Mouse (Mus musculus) liver, embryonic 13.5 days (tissue): ENCODE results near the gene Mrps18b. TPM values are rescaled to one million over a fixed set of nuclear protein-coding genes. Genes with fewer than 3 reads are reported as not detected.
A peak's percentile ranks its signal among the peaks of the same experiment; 100 is the strongest.
"Not testable (repeated sequence)": the region's sequence is repeated elsewhere in the genome, so short reads cannot be mapped to it uniquely, and the experiment has no call there.

ENCODE experiments used
- ATAC-seq: fragments of 200-750 bp; cut with Nextera tagmentation; 2 replicates; pipeline ENCODE4 v1.8.0; 2017; ENCODE audit warnings: low read depth, mild to moderate bottlenecking, moderate number of reproducible peaks, moderate library complexity
- DNase-seq: peaks from one replicate; pipeline ENCODE4 v3.0.0; 2022
- H3K27ac ChIP-seq: fragments of 300-500 bp; sonication (generic); 2 replicates; pipeline ENCODE4 v1.5.1; 2015; ENCODE audit warnings: moderate library complexity, mild to moderate bottlenecking, inconsistent platforms
- H3K27me3 ChIP-seq: fragments of 300-500 bp; sonication (generic); 2 replicates; pipeline ENCODE4 v1.6.1; 2015; ENCODE audit warnings: mild to moderate bottlenecking, inconsistent platforms
- H3K36me3 ChIP-seq: fragments of 300-500 bp; sonication (generic); 2 replicates; pipeline ENCODE4 v1.6.1; 2015; ENCODE audit warnings: mild to moderate bottlenecking, inconsistent platforms
- H3K4me1 ChIP-seq: fragments of 300-500 bp; sonication (generic); replicated peaks from 2 replicates; pipeline ENCODE4 v1.6.1; 2015; ENCODE audit warnings: inconsistent platforms
- H3K4me2 ChIP-seq: fragments of 300-500 bp; sonication (generic); 2 replicates; pipeline ENCODE4 v1.6.1; 2015; ENCODE audit warnings: inconsistent platforms, mild to moderate bottlenecking, moderate library complexity
- H3K4me3 ChIP-seq: fragments of 300-500 bp; sonication (generic); replicated peaks from 2 replicates; pipeline ENCODE4 v1.5.1; 2015; ENCODE audit warnings: mild to moderate bottlenecking, inconsistent platforms
- H3K9ac ChIP-seq: fragments of 300-500 bp; sonication (generic); 2 replicates; pipeline ENCODE4 v1.6.1; 2015; ENCODE audit warnings: mild to moderate bottlenecking, inconsistent platforms
- H3K9me3 ChIP-seq: fragments of 300-500 bp; sonication (generic); replicated peaks from 2 replicates; pipeline ENCODE4 v1.6.1; 2016; ENCODE audit warnings: inconsistent platforms
- WGBS: fragments of 180-500 bp; shearing (Covaris S2); methylation state at CpG from one replicate; pipeline ENCODE4 v1.1.7; 2015; ENCODE audit not compliant: insufficient replicate concordance; 5-methylcytosine and 5-hydroxymethylcytosine counted together
- polyA plus RNA-seq: library from polyadenylated mRNA; unstranded; fragments of >200 nt; fragmentation: Nextera tagmentation; extraction: Ambion mirVana; gene quantifications from 2 replicates; pipeline ENCODE4 v1.2.1, GENCODE M21; 2015

Mrps18b gene
- polyA plus RNA-seq = 105 and 106 TPM in 2 replicates

DNA sequence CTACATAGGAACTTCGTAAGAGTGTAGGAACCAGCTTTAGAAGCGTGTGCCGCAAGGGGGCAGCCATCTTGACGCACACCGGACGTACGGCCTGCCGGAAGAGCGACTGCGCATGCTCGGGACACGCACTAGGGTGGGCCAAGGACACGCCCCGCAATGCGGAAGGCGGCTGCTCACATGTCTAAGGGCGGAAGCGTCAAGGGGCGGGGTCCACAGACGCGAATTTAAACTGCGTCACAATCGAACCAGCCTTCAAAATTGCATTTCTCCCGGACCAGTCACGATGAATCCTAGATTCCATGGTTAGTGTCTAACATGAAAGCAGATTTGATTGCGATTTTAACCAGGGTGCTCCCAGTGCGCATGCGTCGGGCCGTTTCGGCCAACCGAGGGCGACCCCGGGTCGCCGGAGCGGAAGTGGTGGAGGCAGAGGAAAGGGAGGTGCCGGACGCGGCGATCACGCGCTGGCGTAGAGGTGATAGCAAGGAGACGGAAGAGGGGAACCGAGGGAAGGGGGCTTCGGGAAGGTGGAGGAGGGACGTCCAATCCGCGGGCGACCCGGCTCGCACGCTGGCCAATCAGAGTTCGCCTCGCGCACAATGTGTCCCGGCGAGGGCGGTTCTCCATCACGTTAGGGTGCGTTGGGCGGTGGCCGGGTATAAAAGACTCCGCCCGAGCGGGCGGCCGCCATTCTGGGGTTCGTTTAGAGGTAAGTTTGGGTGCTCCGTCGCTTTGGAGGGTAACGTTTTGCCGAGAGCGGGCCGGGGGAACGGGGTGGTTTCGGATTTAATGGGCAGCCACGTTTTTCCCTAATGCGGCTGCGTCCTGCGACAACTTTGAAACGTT is at the start of gene Mrps18b, which contains the start of gene Ppp1r10:
Mrps18b (minus strand) TSS at position 93 of the 846 bp plus-strand sequence.
Ppp1r10 (plus strand) TSS at position 138 of the 846 bp plus-strand sequence.
- Histone ChIP-seq H3K4me2 (peak within 1 kb of the TSS; percentile 81), H3K27me3 (no peaks in the 10 kb centered on the region), H3K9me3 (no peaks in the 10 kb centered on the region), H3K27ac (peak within 1 kb of the TSS; percentile 97), H3K4me1 (peaks cover 61% of the 10 kb centered on the region), H3K4me3 (peak within 1 kb of the TSS; percentile 92), H3K36me3 (peaks cover 57% of the 10 kb centered on the region), H3K9ac (peak within 1 kb of the TSS; percentile 98)
- under 1% methylated on average over 83 of the region's 83 CpGs for WGBS
- ATAC-seq = peak; percentile 88
- DNase-seq = peak; percentile 98

DNA sequence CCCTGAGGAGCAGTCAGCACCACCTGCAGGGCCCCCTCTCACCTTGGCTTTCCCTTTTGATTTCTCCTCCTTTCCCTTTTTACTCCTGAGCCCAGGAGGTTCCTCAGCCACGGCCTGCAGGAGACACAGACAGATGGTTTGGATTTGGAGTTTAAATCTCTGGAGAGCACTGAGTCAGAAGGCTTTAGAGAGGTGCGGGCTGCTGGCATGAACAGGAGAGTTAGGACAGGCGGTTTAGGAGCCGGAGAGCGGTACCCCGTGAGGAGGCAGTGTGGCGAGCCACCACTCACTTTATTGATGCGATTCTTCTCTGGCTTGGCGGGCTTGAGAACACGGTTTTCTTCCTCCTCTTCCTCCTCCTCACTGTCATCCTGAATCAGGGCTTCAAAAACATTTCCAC is 47.1 kb upstream of the Mrps18b start:
- H3K27me3 ChIP-seq = no peaks in the 10 kb centered on the region
- peaks cover 31% of the 10 kb centered on the region for H3K4me1 ChIP-seq
- 85% methylated on average over 10 of the region's 10 CpGs for WGBS
- no peak overlapping the region for H3K27ac ChIP-seq
- DNase-seq (no peak), ATAC-seq (no peak)
- H3K9ac ChIP-seq = no peak overlapping the region
- peaks cover 98% of the 10 kb centered on the region for H3K36me3 ChIP-seq
- no peak overlapping the region for H3K4me2 ChIP-seq
- H3K9me3 ChIP-seq = no peaks in the 10 kb centered on the region
- H3K4me3 ChIP-seq = no peak overlapping the region

DNA sequence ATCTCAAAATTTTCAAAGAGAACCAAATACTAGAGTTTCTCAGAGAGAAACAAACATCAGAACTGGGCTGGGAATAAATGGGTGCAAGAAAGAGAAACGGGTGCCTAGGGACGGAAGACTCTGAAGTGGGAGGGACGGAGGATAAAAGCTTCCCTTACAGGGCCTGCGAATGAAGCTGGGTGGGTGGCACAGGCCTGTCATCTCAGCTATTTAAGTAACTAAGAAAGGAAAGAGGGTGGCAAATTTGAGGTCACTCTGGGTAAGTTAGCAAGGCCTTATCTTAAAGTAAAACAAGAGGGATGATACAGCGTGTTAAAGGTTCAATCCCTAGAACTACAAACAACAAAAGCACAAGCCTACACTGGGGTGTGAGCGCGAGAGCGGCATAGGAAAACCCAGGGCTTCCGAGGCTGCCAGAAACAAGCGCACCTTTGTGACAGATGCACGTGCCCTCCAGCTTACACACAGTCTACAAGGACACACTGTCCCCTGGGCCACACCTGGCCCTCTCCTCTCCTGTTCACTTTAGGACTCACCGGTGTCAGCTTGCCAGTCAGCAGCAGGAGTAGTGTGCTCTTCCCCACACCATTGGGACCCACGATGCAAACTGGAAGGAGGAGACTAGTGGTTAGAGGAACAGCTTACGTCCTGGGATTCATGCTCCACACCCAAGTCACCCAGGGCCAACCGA is 42.5 kb upstream of the Mrps18b start:
- no peak overlapping the region for H3K27ac ChIP-seq
- no peaks in the 10 kb centered on the region for H3K9me3 ChIP-seq
- no peak overlapping the region for H3K4me3 ChIP-seq
- no peaks in the 10 kb centered on the region for H3K27me3 ChIP-seq
- no peak for ATAC-seq
- no peak for DNase-seq
- H3K4me2 ChIP-seq = no peak overlapping the region
- H3K4me1 ChIP-seq = peaks cover 3% of the 10 kb centered on the region; the same call in 1 of the 2 replicates
- 90% methylated on average over 15 of the region's 15 CpGs for WGBS
- no peak overlapping the region for H3K9ac ChIP-seq
- peaks cover 86% of the 10 kb centered on the region for H3K36me3 ChIP-seq

DNA sequence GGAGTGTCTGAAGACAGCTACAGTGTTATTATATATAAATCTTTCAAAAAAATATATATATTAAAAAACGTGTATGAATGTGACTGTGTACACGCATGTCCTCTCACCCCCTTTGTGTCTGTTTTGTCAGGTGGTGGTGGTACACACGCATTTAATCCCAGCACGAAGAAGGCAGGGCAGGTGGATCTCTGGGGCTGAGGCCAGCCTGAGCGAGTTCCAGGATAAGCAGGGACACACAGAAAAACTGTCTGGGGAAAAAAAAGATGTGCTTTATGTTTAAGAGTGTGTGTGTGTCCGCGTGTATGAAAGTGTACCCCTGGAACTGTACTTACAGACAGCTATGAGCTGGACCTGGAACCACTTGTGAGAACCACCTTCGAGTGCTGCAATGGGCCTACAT is 38.5 kb upstream of the Mrps18b start:
- Histone ChIP-seq H3K4me3 (no peak overlapping the region), H3K27me3 (no peaks in the 10 kb centered on the region), H3K4me2 (no peak overlapping the region), H3K36me3 (peaks cover 46% of the 10 kb centered on the region), H3K4me1 (no peaks in the 10 kb centered on the region), H3K9me3 (no peaks in the 10 kb centered on the region), H3K27ac (no peak overlapping the region), H3K9ac (no peak overlapping the region)
- ATAC-seq (no peak), DNase-seq (no peak)
- WGBS = 68% methylated on average over 8 of the region's 8 CpGs

DNA sequence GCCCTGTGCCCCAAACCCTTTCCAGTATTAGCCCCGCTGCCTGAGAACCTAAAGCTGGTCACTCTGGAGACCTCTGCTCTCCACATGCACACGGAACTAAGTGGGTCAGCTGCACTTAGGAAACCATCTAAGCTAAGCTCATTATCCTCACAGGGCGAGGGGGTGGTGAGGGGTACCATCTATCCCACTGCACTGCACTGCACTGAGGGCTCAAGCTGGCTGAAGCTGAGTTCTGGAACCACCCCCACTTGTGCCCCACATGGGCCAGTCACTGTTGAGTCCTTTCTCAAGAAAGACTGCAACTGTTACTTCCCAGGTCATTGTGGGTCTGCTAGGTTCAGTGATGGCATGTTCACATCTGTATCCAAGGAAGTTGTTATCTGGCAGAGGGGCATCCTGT is 36.4 kb upstream of the Mrps18b start:
- not testable (repeated sequence) for ATAC-seq
- H3K36me3 ChIP-seq = peaks cover 25% of the 10 kb centered on the region
- WGBS = 60% methylated on average over 2 of the region's 3 CpGs

DNA sequence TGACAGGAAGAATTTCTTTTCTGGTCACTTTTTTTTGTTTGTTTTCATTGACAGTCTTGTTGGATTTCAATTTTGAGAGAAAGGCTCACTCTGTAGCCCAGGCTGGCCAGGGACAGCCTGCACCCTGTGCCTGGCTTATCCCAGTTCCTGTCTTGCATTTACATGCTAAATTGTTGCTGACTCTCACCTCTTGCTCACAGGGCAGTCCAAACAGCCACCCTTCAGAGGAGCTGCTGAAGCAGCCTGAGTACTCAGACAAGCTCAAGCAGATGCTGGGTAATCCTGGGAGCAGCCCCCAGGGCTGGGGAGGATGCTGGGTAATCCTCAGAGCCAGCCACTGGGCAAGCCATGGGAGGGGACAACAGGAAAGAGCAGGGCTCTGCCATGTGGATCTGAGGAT is 34.8 kb upstream of the Mrps18b start:
- H3K4me2 ChIP-seq, H3K4me1 ChIP-seq, H3K27me3 ChIP-seq, DNase-seq, H3K9ac ChIP-seq, ATAC-seq, H3K36me3 ChIP-seq, H3K27ac ChIP-seq, H3K4me3 ChIP-seq, H3K9me3 ChIP-seq: not testable (repeated sequence)

More for the DNA sequence above, 36.4 kb upstream of the Mrps18b start:
- not testable (repeated sequence) for H3K27me3 ChIP-seq, H3K9me3 ChIP-seq, H3K27ac ChIP-seq, DNase-seq, H3K4me3 ChIP-seq, H3K9ac ChIP-seq, H3K4me2 ChIP-seq, H3K4me1 ChIP-seq

DNA sequence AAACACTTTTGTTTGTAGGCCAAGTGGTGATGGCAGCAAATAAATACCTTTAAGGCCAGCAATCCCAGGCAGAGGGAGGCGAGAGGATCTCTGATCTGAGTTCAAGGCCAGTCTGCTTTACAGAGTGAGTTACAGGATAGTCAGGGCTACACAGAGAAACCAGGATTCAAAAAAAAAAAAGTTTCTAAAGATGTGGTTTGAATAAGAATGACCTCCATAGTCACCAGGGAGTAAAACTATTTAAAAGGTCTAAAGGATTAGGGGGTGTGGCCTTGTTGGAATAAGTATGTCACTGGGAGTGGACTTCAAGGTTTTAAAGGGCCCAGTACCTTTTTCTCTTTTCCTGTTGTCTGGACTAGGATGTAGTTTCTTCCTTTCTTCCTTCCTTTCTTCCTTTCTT is 23.8 kb upstream of the Mrps18b start:
- no peak overlapping the region for H3K4me3 ChIP-seq

DNA sequence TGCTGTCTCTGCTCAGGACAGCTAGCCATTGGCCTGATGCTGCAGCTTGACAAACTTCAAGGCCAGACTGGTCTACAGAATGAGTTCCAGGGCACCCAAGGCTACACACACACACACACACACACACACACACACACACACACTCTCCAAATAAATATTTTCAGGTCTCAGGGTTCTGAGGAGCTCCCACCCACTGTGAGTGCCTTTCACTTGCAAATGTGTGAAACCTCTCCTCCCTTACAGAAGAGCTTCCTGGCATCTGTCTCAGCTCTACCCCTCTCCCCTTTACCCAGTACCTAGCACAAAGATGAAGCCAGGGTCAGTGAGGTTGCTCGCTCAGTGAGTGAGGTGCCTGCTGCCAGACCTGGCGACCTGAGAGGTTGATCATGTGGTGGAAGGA is 22.9 kb upstream of the Mrps18b start:
- Histone ChIP-seq H3K9ac (no peak overlapping the region), H3K4me2 (no peak overlapping the region), H3K9me3 (no peaks in the 10 kb centered on the region), H3K27me3 (no peaks in the 10 kb centered on the region), H3K36me3 (no peaks in the 10 kb centered on the region), H3K4me1 (no peaks in the 10 kb centered on the region), H3K4me3 (no peak overlapping the region), H3K27ac (no peak overlapping the region)
- 40% methylated on average over 2 of the region's 2 CpGs for WGBS
- no peak for ATAC-seq
- no peak for DNase-seq

More for the DNA sequence above, 23.8 kb upstream of the Mrps18b start:
- no peak overlapping the region for H3K27ac ChIP-seq
- no peaks in the 10 kb centered on the region for H3K9me3 ChIP-seq
- H3K4me2 ChIP-seq = no peak overlapping the region
- DNase-seq (no peak), ATAC-seq (no peak)
- WGBS = 49% methylated on average over 1 of the region's 1 CpGs
- H3K36me3 ChIP-seq = no peaks in the 10 kb centered on the region
- H3K9ac ChIP-seq = no peak overlapping the region
- no peaks in the 10 kb centered on the region for H3K27me3 ChIP-seq
- H3K4me1 ChIP-seq = no peaks in the 10 kb centered on the region

DNA sequence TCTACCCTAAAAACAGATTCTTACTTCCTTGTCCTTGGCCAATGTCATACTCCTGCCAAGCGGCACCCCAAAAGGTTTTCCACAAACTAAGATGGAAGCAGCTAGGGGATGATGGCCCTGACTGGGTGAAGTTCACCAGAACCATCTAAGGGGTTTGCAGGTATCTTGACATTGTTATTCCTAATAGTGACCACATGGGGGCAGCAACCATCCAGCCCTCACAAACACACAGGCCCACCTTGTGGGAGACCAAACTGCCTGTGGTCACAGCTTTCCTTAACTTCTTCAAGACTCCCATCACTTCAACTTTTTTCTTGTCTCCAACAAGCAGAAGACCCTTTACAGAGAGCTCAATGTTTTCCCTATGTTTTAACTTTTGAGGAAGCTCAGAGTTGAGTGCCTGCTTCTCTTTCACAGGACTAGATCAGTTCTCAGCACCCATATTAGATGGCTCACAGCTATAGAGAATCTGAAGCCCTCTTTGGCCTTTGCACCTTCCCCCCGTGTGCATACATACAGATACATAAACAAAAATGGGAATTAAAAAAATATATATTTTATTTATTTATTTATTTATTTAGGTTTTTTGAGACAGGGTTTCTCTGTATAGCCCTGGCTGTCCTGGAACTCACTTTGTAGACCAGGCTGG is 21.6 kb upstream of the Mrps18b start:
- H3K4me3 ChIP-seq = no peak overlapping the region
- no peaks in the 10 kb centered on the region for H3K36me3 ChIP-seq
- H3K4me1 ChIP-seq = no peaks in the 10 kb centered on the region
- 18% methylated on average over 2 of the region's 2 CpGs for WGBS
- no peaks in the 10 kb centered on the region for H3K9me3 ChIP-seq
- no peaks in the 10 kb centered on the region for H3K27me3 ChIP-seq
- ATAC-seq = 0 out of 2 replicates have a peak, but pooled peaks have one; percentile 55
- DNase-seq = peak; percentile 26
- H3K4me2 ChIP-seq = no peak overlapping the region
- H3K9ac ChIP-seq = no peak overlapping the region
- no peak overlapping the region for H3K27ac ChIP-seq

DNA sequence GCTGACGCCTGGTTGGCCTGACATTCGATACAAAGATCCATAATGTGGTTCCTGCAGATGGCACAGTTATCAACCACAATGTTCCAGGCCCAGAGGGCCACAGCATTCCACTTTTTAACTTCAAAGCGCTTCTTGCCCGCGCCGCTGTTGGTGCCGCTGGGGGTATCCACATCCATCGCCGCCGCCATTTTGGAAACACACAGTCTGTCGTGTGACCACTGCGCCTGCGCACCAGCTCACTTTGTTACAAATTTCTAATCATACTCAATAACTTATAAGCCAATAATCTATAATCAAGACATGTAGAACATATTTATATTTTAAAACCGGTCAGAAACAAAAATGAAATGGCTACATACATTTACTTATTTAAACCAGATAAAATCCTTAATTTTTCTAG is 19.6 kb upstream of the Mrps18b start:
- WGBS = 82% methylated on average over 14 of the region's 14 CpGs
- H3K4me2 ChIP-seq, H3K27ac ChIP-seq, H3K27me3 ChIP-seq, ATAC-seq, DNase-seq, H3K9me3 ChIP-seq, H3K9ac ChIP-seq, H3K4me1 ChIP-seq, H3K4me3 ChIP-seq: not testable (repeated sequence)
- H3K36me3 ChIP-seq = peaks cover 16% of the 10 kb centered on the region

DNA sequence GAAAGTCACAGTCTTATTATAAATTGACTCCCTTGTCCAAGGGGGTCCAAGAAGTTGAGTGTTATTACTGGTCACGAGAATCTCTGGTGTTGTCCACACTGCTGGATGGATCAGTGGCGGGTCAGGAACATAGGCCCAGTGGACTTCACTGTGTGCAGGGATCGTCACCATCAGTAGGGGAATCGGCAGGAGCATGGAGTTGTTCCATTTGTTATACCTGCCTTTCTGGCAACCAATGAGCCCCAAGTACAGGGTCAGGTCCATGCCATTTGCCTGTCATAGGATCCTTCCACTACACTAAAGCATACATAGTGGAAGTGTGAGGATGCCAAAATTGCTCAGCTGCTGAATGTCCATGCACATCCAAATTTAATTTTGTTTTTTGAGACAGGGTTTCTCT is 16.4 kb upstream of the Mrps18b start:
- H3K4me1 ChIP-seq = peaks cover 19% of the 10 kb centered on the region
- H3K36me3 ChIP-seq = peaks cover 47% of the 10 kb centered on the region
- H3K27ac ChIP-seq = no peak overlapping the region
- H3K27me3 ChIP-seq = no peaks in the 10 kb centered on the region
- 86% methylated on average over 4 of the region's 4 CpGs for WGBS
- H3K9me3 ChIP-seq = no peaks in the 10 kb centered on the region
- no peak overlapping the region for H3K4me2 ChIP-seq
- no peak overlapping the region for H3K9ac ChIP-seq
- ATAC-seq (no peak), DNase-seq (no peak)
- no peak overlapping the region for H3K4me3 ChIP-seq
